Mouse (Mus musculus) kidney, postnatal 14 days (tissue): Measurements from ENCODE around the gene Nuak1.

Experiments
- DNase-seq: peaks from one replicate; pipeline ENCODE4 v3.0.0; 2022; ENCODE audit warnings: mixed read lengths

Nuak1 gene

DNA sequence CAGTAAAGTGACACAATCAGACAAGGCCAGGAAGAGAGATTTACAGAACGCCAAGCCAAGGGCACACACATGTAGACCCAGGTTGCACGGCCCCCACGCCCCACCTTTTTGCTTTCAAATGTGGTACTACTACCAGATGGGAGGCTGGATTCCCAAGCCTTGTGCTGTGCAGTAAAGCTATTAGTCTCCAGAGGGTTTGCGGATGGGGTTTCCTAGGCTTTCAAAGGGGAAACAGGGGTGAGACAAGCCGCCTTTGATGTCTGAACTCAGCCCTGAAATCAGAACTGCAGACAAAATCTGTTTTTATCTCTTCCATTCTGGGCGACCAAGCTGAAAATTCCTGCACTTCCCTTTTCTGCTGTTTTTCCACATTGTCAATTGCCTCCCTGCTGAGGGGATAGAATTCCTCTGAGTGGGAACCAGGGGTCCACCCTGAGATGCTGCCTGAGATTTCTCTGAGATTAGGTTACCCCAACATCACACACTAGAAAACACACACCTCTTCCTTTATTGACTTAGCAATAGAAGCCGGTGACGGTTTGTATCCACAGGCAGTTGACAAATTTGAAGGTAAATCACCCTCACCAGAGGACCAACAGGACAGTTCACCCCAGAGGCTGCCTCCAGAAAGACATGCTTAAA lies 35.1 kb downstream of the Nuak1 start:
- DNase-seq: no peak

DNA sequence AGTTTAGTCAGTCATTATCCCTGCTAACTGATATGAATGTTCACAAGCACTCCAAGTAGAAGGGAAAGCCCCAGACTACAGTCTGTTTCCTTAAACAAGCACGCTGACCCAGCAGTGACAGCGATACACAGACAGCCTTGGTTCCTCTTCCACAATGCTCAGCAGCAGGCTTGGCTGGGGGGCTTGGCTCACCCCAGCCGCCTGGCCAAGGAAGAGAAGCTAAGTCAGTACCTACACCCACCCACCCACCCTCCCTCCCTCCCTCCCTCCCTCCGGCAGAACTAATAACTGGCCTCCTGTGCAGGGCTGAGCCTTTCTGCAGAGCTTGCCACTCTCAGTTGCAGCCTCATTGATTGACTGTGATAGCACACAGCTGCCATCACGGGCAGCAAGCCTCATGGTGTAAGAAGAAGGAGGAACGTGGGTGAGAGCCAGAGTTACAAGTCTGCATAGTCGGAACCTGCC lies 38.5 kb downstream of the Nuak1 start:
- no peak for DNase-seq

DNA sequence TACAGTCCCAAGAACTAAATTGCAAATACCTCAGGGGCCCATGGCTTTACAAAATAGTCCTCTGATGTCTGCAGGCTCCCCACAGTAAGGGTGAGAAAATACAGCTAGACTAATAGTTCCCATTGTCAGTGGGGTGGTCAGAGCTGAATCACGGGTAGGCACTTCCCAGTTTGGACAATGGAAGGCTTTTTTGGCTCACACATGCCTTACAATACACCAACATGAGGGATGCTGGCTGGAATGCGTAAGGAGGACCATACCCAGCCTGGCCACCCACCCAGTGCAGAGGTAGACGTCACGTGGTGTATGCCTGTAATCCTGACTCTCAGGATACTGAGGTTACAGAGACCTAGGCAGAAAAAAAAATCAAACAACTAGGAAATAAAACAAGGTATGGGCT lies 39.2 kb downstream of the Nuak1 start:
- no peak for DNase-seq

DNA sequence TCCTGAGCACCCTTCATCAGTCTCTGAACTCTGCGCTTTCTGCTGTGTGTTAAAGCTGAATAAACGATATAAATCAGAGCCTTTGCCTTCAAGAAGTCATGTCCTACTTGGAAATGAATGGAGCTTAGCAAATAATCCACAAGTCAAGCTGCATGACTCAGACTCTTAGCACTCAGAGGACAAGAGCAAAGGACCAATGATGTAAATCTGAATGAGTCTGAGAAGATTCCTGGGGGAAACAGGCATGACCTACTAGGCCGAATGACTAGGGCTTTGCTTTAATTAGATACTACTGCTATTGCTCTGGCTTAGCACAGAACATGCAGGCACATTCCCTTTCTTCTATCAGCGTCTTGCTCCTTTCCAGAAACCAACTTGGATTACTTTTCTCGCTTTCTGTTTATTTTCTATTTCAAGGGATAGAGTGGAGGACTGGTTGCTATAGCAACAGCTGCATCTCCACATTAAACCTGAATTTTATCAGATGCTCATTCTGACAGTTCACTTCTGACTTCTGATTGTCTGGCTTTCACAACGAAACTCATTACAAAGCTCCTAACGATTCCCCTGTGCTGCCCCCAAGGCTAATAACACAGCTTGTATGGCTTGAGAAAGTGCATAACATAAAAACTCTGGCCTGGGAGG lies 40.2 kb downstream of the Nuak1 start:
- DNase-seq: no peak

DNA sequence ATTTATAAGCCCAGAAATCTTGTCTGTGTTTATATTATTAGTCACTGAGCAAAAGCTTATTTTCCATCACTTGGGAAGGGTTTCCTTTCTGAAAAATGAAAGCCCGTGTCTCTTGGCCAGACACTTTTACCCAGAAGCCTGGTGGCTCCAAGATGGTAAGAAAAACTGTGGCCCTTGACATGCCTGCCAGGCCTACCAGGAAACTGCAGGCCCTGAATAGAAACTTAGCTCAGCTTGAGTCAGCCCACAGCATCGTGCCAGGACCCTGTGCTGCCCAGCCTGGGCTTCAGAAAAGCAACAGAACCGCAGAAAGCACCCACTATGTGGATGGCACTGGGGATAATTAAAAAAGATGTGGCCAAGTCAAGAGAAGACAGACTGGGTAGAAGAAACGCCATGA lies 43.1 kb downstream of the Nuak1 start:
- no peak for DNase-seq

DNA sequence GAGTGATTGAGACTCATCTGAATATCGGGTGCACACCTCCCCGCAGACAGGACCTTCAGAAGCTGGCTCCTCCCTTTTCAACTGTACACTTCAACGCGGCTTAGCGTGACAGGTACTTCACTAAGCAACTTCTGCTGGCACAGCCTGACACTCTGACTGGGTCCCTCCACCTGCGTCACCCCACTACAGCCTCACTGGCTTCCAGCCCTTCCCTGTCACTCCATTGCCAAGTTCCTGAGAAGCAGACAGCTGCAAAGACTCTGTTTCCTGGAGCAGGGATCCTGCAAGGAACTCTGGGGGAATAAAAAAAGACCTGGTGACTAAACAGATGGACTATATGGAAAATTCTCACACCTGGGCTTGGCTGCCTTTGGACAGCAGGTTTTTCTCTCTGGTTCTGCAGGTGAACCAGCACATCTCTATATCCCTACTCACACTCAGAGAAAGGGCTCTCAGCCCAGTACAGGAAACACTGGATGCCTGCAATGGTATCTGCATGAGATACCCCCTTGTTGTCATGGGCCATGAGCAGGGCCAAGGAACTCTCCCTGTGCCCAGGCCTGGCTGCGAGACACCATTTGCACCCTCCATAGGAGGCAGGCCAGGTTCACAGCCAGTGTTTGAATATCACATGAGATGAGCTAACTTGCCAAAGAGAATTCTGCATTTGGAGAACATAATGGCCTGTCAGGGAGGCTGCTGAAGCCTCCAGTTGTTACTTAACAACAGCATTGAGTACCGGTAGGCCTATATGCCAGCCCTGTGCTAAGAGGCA lies 44.3 kb downstream of the Nuak1 start:
- DNase-seq: peak; percentile 35

DNA sequence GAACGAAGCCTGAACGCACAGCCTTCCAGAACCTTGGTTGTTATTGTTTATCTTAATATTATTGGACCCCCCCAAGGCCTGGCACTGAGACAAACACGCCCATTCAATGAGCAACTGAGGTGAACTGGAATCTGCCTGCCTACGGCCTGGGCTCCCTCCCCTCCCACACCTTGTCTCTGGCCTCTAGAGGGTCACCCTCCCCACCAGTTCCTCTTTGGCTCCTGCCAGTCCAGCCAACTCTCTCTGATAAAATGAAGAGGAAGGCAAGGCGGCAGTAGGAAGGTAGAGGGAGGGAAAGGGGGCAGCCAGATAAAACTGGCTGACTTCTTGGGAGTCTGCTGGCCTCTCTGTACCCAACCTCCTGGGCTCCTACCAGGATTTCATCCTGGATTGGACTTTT lies 45.1 kb downstream of the Nuak1 start:
- DNase-seq: peak; percentile 28

DNA sequence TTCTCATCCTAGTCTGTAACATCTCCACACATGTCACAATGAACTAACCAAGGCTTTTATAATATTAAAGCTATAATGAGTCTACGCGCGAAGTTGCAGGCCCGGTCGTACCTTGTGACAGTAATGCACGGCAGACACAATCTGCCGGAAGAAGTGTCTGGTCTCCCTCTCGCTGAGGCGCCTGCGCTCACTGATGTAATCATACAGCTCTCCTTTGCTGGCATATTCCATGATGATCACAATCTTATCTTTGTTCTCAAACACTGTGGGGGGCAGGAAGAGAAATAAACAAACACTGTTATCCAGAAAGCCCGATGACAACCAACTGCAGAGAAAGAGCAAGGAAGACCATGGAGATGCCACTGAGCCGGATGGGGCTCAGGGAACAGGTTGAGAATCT lies 46.5 kb downstream of the Nuak1 start:
- DNase-seq: no peak

DNA sequence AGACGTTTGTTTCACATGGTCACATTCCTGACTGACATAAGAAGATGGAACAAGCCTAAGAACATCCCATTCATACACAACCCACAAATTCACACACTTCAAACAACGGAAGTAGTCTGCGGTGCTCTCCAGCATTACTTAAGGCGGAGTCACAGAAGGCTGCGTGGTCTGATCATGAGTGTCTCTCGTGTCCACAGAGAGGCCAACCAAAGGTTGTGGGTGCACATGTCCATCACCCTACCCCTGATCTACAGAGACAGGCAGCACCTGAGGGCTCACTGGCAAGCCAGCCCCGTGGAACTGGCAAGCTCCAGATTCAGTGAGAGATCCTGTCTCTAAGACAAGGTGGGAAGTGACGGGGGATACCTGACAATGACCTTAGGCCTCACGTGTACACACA lies 47.0 kb downstream of the Nuak1 start:
- DNase-seq: no peak

DNA sequence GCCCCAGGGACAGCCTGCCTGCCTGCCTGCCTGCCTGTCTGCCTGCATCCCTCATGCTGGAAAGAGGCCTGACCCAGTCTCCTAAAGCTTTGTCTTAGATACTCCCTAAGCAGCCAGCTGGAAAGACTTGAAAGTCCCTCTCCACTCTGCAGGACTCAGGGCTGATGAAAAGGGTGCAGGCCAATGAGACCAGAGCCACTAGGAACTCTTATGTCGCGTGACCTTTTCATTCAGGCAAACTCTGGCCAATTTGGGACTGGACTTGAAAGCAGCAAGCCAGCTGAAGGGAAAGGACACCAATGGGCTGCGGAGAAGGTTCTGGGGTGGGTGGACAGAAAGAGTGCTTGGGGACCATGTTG lies 47.7 kb downstream of the Nuak1 start:
- no peak for DNase-seq

DNA sequence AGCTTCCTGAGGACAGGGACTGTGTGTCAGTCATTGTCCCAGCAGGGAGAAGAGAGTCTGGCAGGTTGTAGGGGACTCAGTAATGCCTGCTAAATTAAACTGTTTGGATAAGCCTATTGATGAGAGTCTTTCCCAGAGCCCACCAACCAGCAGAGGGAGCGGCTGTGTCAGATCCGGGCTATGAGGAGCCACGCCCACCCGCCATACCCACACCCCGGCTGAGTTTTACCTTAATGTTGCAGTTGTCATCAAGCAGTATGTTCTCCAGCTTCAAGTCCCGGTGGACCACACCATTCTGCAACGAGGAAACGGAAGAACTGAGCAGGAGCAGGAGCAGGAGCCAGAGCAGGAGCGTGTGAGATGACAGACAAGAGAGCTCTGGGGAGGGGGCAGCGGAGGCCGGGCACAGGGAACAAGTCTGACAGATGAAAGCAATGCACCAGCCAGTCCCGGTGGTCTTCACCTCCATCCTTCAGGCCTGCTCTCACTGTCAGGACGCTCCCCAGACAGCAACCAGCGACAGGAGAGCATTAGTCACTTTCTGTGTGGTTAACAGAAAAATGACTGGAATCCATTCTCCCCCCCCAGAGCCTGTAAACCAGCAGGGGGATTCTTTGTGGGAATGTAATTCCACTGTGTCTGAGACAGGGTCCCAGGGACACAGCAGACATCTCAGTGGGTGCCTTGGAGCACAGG lies 48.2 kb downstream of the Nuak1 start:
- no peak for DNase-seq

DNA sequence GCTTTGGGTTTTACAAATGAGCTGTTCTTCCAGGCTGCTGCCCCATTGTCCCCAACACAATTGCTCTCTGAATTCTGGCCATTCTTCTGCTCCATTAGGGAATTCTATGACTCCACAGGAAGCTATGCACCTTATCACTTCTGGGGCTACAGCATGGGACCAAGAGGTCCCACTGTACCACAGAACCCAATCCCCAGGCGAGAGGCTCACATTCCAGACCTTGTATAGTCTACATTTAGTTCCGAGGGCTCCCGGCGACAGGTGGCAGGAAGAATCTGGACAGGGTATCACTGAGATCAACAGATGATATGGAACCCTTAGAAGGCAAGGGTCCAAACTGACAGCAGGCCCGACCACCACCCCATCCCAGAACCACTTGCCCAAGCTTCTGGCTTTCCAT lies 50.7 kb downstream of the Nuak1 start:
- DNase-seq: no peak

DNA sequence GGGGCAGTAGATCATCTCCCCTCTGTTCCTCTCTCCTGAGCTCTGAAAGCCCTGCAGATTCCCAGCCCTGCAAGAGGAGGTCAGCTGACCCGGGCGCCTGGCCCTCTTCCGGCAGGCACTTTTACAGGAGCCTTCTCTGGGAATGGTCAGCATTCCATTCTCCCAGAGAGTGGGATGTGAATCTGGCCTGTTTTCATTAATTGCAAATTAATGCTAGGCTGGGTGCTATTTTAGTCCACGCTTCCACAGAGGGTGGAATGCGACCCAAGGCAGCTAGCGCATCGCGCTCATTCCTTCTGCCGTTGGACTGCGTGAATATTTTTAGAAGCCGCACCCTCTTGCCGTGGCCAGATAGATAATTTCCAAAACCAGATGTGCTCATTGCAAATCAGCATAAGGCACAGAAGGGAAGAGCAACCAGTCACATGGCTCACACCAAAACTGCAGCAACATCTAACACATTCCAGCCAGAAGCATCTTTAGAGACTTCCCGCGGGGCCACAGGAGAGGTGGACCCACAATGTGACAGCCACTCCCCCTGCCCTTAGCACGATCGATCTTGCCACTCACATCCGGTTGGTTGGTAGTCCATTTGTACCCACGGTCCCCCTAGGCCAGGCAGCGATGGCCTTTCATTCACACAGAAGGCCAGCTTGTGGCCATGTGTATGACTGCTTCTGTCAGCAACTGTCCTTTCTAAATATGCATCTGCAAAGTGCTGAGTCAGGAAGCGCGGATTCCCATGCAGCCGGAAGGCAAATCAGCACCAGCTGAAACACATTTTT lies 51.8 kb downstream of the Nuak1 start:
- peak; percentile 59 for DNase-seq

DNA sequence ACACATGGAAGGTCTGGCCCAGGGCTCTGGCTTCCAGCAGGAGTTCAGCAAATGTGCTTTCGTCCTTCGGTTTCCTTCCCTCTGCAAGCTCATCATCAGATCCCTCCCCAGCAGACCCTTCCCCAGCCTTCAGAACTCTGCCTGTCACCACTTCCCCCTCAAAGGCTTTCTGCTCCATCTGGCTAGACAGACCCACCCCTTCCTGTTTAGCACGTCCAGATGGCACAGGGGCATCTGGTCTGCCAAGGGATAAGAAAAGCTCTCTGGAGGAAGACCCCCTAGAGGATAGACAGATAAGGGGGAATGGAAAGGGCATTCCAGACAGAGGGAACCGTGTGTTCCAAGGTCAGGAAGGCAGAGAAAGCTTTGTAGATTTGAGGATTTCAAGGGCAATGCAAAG lies 53.1 kb downstream of the Nuak1 start:
- no peak for DNase-seq

DNA sequence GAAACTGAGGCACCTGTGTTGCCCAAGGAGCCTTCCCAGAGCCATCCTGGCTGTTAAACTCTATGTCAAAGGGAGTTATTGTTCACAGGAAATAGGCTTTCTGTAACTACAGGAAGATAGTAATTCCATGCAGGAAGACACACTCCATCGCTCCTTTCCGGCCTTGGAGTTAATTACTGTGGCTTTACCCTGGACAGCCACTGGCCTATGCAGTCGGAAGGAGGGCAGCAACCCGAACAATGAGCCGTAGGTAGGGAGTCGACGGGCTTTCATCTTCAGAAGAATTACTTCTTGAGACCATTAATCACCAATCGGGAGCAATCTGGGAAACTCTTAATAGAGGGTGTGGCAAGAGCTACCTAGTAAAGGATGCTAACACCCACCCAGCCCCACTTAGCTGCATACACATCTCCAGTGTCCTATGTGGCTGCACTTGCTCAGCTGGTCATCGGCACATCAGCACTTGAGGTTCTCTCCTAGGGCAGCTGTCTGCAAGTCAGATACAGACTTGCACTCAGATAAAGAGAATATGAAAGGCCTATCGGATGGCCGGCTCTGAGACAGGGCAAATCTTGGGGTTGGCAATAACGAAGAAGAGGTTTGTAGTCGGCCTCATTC lies 53.7 kb downstream of the Nuak1 start:
- DNase-seq: no peak

DNA sequence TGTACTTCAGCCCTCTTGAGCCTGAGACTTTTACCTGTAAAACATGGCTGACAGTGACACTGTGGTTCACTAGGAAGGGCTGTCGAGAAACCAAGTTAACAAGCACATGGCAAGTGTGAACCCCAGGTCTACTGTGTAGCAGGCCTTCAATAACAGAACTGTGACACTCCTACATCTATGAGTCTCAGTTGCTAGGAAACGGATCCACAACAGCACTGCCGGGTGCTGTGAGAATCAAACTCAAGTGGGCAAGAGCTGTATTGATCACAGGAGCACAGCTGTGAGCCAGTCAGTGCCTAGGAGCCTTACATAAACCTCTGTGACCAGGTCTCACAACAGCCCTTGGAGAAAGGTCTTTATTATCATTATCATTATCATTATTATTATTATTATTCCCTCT lies 54.2 kb downstream of the Nuak1 start:
- no peak for DNase-seq

DNA sequence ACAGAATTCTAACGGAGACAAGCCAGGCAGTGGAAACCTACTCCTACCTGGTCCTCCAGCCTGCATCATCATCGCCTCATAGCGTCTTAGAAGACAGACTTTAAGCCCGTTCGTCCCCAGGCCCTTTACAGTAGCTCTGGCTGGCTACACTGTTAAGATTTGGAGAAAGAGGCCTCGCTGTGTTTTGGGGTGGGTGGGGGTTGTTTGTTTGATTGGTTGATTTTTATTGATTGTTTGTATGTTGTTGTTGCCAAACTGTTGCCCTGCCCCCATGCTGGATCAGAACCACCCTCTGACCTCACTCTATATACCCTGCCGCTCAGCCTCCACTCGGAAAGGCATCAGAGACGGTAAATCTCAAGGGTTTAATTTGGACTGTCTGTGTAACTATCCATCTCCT lies 55.6 kb downstream of the Nuak1 start:
- no peak for DNase-seq

DNA sequence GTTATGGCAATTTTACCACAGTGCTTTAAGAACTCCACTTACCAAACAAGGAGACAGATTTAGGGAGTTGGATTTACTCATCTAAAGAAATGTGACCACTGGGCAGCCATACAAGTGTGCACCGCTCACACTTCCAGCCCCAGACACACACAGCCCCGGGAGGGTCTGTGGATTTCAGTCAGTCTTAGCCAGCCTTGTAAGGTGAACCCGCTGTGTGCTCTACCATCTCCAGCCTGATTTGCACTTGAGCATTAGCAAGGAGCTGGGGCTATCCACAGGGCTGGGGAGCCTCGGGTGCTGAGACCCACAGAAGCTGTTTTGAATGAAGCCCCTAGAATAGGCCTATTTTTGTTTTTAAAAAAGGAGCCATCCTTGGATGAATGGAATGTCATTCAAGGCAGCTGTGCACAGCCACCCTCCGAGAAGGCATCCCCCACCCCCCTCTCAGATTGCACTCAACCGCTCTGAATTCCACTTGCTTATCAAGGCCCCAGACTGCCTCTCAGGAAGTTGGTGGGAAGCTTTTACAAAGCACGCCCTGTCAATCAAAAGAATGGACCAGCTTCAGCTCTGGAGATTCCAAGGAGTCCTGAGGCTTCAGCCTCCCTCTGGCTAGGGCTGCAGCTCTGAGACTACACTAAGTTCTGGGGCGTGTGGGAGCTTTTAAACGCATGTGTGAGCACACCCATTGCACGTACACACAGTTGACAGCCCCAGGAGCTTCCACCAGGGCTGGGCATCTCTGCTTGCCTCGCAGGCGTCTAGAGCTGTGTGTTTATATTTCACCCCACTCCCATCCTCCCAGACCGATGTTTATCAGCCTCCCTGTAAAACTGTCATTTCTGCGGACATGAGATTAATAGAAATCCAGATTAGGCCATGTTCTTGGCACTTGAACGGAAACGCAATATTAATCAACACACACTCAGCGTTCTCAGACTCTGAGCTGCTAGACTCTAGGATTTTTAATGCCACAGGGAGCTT lies 57.2 kb downstream of the Nuak1 start:
- DNase-seq: peak; percentile 56

DNA sequence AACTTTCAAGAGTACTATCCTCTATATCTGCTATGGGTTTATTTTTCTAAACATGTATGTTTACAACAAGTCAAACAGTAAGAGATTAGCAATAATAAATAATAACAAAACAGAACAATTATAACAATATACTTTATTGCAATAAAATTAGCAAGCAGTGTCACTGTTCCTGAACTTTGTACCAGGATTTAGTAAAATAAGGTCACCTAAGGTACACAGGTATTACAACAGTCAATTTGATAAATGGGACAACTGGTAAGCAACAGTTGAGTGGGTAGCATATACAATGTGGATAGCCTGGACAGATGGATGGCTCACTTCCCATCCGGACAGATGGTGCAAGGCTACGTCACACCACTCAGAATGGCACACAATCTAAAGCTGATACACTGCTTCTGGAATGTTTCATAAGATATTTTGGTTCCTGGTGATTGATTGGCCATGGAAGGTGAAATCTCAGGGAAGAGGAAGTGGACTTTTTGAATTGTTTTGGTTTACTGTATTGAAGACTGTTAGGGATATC lies 59.1 kb downstream of the Nuak1 start:
- DNase-seq: no peak

DNA sequence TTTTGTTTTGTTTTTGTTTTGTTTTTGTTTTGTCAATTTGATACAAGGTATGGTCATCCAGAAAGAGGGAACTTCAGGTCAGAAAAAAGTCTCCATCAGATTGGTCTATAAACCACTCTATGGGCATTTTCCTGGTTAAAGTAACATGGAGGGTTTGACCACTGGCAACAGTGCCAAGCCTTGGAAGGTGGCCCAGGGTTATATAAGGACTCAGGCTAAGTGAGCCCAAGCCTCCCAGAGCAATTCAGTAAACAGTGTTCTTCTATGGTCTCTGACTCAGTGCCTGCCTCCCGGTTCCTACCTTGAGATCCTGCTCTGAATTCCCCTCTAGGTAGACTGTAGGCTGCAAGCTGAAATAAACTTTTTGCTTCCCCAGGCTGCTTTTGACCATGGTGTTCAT lies 61.0 kb downstream of the Nuak1 start:
- no peak for DNase-seq

DNA sequence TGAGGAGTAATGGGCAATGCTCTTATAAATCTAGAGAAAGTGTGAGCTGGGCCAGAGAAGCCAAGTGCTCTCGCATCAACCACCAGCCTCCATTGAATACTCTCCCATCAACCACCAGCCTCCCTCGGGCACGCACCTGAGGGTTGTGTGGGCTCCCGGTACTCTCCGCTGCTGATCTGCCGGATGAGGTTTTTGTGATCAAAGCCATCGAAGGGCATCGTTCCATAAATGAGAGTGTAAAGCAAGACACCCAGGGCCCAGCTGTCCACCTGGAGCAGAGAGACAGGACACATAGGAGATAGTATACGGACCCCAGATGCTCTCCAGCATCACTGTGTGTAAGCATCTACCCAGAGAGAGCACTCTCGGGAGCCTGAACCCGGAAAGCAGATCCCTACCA lies 62.4 kb downstream of the Nuak1 start:
- no peak for DNase-seq
